Mouse (Mus musculus): ENCODE results near the gene Rab6a.
"Not testable (repeated sequence)": the region's sequence is repeated elsewhere in the genome, so short reads cannot be mapped to it uniquely, and the experiment has no call there.

The Rab6a gene

GRCm38 (mm10) chr7:100607214-100608129, at the start of gene Rab6a:
Gene Rab6a (plus strand): TSS chr7:100607410.
- peak; percentile 98 to 99 for DNase-seq

- no peak for DNase-seq
Measured at GRCm38 (mm10) chr7:100559331-100559730, 47.9 kb upstream of the Rab6a start.

- no peak for DNase-seq
Measured at GRCm38 (mm10) chr7:100561861-100562587, 45.2 kb upstream of the Rab6a start.

GRCm38 (mm10) chr7:100567238-100567637, 40.0 kb upstream of the Rab6a start:
- not testable (repeated sequence) for DNase-seq

- no peak for DNase-seq
Measured at GRCm38 (mm10) chr7:100569907-100570306, 37.3 kb upstream of the Rab6a start.

- DNase-seq = no peak
Measured at GRCm38 (mm10) chr7:100570930-100571715, 36.1 kb upstream of the Rab6a start.

GRCm38 (mm10) chr7:100572061-100572460, 35.1 kb upstream of the Rab6a start:
- no peak for DNase-seq

- DNase-seq = no peak
Measured at GRCm38 (mm10) chr7:100572704-100573103, 34.5 kb upstream of the Rab6a start.

- no peak for DNase-seq
Measured at GRCm38 (mm10) chr7:100578794-100579193, 28.4 kb upstream of the Rab6a start.

- no peak for DNase-seq
Measured at GRCm38 (mm10) chr7:100582235-100582634, 25.0 kb upstream of the Rab6a start.

- peak; percentile 90 to 93 for DNase-seq
Measured at GRCm38 (mm10) chr7:100582727-100583236, 24.4 kb upstream of the Rab6a start.

GRCm38 (mm10) chr7:100589816-100590215, 17.4 kb upstream of the Rab6a start:
- no peak for DNase-seq

GRCm38 (mm10) chr7:100590504-100590844, 16.7 kb upstream of the Rab6a start:
- no peak for DNase-seq

GRCm38 (mm10) chr7:100590845-100591521, 16.2 kb upstream of the Rab6a start:
- DNase-seq = peak; percentile 82 to 91

- no peak for DNase-seq
Measured at GRCm38 (mm10) chr7:100591522-100591852, 15.7 kb upstream of the Rab6a start.

GRCm38 (mm10) chr7:100593349-100593748, 13.9 kb upstream of the Rab6a start:
- no peak for DNase-seq

GRCm38 (mm10) chr7:100600211-100600610, 7.0 kb upstream of the Rab6a start:
- DNase-seq = no peak

- peak; percentile 71 to 79 for DNase-seq
Measured at GRCm38 (mm10) chr7:100608130-100608741, 1.0 kb downstream of the Rab6a start, which contains the start of gene Mrpl48. Gene Mrpl48 (minus strand): TSS chr7:100608301.

- no peak for DNase-seq
Measured at GRCm38 (mm10) chr7:100608910-100609309, 1.7 kb downstream of the Rab6a start.

- DNase-seq = no peak
Measured at GRCm38 (mm10) chr7:100616121-100616857, 9.1 kb downstream of the Rab6a start.

- DNase-seq = no peak
Measured at GRCm38 (mm10) chr7:100622277-100622676, 15.1 kb downstream of the Rab6a start.

Data from kidney, postnatal 4 days (tissue).